Mouse (Mus musculus): Measurements from ENCODE around the gene Gpatch11.

DNA sequence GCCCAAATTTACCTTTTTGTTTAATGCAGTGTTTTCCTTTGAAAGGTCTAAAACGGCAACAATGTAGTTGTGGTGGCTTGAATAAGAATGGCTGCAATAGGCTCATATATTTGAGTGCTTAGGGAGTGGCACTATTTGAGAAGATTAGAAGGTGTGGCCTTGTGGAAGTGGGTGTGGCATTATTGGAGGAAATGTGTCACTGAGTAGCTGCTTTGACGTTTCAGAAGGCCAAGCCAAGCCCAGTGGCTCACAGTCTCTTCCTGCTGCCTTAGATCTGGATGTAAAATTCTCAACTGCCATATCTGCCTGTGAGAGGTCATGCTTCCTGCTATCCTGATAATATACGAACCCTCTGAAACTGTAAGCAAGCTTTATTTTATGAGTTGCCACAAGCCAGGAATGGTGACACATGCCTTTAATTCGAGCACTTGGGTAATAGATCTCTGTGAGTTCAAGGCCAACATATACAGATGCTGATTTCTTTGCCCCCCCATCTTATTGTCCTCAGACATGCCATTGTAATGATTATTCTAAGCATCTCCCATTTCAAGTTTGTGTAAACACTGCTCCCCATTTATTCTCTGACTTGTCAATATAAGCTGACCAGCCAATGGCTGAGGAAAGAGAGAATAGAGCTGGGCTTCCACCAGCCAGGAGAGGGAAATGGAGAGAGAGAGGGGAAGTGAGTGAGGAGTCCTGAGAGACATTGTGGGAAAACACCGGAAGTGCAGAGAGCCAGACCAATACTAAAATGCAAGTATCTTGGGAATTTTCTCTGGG, 50.1 kb downstream of the Gpatch11 start:
- no peak for TF ChIP-seq CTCF (conservative IDR thresholded peaks at IDR 0.05; ENCODE audit: low read length)
- no peak for TF ChIP-seq POU5F1 (IDR thresholded peaks at IDR 0.05; ENCODE audit: borderline replicate concordance, low read length)
- no peak for TF ChIP-seq NANOG (IDR thresholded peaks at IDR 0.05; ENCODE audit: borderline replicate concordance, low read length)

All from E14TG2a.4 (cell line).